Mouse (Mus musculus): ENCODE data around the gene Ccdc148.

DNA sequence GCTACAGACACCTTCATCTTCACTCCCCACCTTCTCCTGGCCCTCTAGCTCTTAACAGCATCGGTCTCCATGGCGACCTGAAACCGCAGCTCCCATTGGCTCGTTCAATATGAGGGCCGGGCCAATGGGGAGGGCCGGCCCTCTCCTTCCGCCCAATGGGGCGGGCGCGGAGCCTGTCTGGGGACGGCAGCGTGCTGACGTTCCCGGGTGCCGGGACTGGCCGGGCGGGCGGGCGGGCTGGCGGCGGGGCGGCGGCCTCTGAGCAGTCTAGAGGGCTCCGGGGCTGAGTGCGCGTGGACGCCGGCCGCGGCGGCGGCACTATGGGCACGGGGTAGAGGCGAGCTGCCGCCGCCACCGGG lies at the start of gene Ccdc148, which contains the start of gene Pkp4:
- TF ChIP-seq CTCF (IDR thresholded peaks at IDR 0.05; ENCODE audit: control insufficient read depth, insufficient read depth, insufficient read length) (no peak), MAX (IDR thresholded peaks at IDR 0.05) (no peak), USF1 (IDR thresholded peaks at IDR 0.05; ENCODE audit: low read depth) (no peak), MYOG (IDR thresholded peaks at IDR 0.05; ENCODE audit: control insufficient read depth, extremely low read depth, insufficient read length) (no peak)
